Mouse (Mus musculus) right cerebral cortex, postnatal 36 days (tissue): ENCODE measurements around the gene Iqck.

ENCODE experiments used
- DNase-seq, 2 experiments: peaks; one replicate each; pipeline ENCODE4 v3.0.0; 2022; ENCODE audit warnings: low spot score in 2 of 2, mixed read lengths in 1 of 2

Iqck gene

GRCm38 (mm10) chr7:118989275-118989856 is 133.8 kb downstream of the Iqck start:
- no peak for DNase-seq

DNA sequence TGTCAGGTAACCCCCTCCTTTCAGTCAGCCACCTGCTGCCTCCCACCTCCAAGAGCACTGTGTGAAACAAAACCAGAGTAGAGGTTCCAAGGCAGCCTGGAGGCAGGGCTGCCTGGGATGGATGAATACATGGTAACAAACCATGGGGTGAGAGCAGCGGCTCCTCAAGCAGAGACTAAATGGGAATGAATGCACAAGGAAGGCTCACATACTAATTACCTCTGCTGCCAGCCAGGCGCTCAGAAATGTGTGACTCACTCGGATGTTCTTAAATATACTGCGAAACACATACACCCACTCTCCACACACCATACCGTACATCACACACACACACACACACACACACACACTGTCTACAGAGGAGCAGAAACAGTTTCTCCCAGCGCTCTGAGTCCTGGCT is 134.7 kb downstream of the Iqck start:
- DNase-seq, result peak; percentile 83 to 89

GRCm38 (mm10) chr7:118991341-118991884 is 135.9 kb downstream of the Iqck start:
- DNase-seq, result no peak

- DNase-seq, result no peak
Observed at GRCm38 (mm10) chr7:118992080-118992560, 136.6 kb downstream of the Iqck start.

DNA sequence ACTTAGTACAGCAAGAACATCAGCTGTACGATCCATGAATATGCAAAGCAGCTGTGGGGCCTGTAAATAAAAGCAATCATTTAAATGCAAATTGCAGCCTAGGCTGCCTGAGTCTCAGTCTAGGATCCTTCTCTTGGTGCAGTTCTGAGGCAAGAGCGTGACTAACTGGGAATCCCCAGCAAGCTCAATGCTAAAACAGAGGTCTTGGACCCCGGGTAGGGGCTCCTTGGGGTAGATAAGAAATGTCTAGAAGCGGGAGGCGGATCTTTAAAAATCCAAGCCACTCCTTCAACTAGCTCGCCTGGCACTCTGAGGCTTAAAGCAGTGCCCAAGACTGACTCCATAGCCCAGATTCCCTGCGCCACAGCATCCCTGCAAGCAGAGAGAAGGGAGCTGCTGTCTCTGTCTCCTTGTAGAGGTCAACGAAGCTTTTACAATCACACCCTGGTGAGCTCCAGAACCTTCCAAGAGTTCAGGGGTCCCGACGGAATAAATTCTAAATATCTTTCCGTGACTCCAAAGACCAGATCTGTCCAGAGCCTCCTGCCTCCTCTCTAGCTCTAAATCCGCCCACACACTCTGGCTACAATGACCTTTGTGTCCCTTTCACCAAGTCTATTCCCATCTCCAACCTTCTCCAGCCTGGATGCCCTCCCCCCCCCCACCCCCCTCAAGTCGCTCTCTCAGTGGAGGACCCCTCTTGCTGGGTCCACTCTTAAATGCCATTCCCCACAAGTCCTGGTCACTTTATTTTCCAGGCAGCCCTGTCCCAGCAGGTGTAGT is 137.3 kb downstream of the Iqck start:
- no peak for DNase-seq

- no peak for DNase-seq
Observed at GRCm38 (mm10) chr7:118993597-118994230, 138.2 kb downstream of the Iqck start.

GRCm38 (mm10) chr7:118994231-118994842 is 138.8 kb downstream of the Iqck start:
- no peak for DNase-seq

DNA sequence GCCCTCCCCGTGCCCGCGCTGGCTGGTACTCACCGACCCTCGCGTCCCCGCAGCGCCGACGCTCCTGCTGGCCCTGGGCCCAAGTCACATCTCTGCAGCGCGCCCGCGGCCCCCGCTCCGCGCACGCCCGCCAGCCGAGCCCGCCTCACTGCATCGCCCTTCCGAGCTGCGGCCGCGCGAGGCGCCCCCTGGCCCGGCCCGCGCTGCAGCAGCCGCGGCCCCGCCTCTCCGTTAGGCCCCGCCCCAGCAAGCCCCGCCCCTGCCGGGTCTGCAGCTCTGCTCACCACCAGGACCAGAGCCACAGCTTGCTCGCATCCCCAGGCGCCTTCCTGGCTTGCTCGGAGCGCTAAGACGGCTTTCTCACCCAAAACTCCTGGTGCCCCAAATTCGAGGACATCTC is 139.5 kb downstream of the Iqck start, which contains the start of gene Gprc5b:
Gprc5b (minus strand) TSS at position 205 of the 400 bp plus-strand sequence.
- peak; percentile 60 to 61 for DNase-seq

- DNase-seq, result no peak
Observed at GRCm38 (mm10) chr7:118995671-118996070, 140.1 kb downstream of the Iqck start.

DNA sequence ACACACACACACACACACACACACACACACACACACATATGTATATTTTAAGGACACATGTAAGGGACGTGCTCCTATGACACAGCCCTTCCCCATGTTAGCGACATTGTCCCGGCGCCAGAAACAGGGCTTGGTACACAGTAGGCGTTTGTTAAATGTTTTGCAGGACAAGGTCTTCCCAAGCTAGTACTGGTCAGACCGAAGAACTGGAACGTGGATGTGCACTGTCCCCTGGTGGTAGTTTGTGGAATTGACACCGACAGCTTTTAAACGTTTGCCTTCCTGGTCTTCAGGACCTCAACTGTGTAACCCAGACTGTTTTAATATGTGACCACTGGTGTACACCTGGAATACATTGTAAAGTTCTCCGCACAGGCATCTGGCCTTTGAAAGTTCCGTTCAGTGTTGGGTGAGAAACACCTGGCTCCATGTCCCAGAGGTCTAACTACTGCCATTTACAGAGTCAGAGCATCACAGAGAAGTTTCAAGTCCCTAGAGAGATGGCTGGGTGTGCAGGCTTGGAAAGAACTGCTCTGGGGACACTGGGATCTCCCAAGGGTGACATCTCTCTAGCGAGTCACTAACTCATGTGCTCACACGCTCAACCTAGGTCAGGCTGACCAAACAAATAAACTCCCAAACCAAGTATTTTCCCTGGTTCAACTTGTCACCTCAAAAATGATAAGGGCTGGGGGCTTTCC is 140.7 kb downstream of the Iqck start:
- DNase-seq, result peak; percentile 76 to 79

GRCm38 (mm10) chr7:118999857-119000256 is 144.3 kb downstream of the Iqck start:
- no peak for DNase-seq

DNA sequence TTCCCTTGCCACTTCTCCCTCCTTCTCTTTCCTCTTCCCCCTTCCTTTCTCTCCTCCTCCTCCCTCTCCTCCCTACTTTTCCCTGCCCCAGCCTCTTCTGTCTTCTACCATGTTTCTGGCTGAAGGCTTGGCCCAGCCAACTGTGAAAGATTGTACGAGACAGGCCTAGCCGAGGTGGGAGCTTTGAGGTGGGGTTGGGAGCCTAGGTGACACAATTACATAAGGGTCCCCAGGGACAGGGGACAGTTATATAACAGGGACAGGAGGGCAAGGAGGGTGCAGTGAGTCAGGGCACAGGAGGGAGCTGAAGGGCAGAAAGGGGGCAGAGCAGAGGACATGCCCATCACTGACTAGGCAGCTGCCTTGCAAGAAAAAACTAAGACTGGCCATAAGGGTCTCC is 146.4 kb downstream of the Iqck start:
- DNase-seq, result no peak

GRCm38 (mm10) chr7:119002501-119002900 is 146.9 kb downstream of the Iqck start:
- DNase-seq, result no peak

- DNase-seq, result peak; percentile 38 to 64
Observed at GRCm38 (mm10) chr7:119010854-119011529, 155.4 kb downstream of the Iqck start.

DNA sequence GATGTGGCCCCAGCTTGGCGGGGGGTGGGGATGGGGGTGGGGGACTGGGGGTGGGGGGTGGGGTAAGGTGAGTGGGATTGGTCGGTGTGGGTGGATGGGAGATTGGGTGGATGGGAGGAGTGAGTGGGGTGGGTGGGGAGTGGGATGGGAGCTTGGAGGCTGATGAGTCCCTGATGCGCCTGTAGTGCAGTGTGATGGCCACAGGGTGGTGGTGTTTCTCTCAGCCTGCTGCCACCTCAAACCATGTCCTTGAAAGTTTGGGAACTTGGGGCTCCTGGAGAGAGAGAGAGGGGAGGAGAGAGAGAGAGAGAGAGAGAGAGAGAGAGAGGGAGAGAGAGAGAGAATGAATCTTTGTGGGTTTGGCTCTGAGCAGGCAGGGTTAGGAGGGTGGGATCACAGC is 160.2 kb downstream of the Iqck start:
- DNase-seq, result no peak

- no peak for DNase-seq
Observed at GRCm38 (mm10) chr7:119019537-119019936, 164.0 kb downstream of the Iqck start.
